Mouse (Mus musculus) neutrophil, adult 65 days (primary cell): ENCODE data around the gene Dazl. TPM values are rescaled to one million over a fixed set of nuclear protein-coding genes. Genes with fewer than 3 reads are reported as not detected.

Source experiments
- total RNA-seq: library from RNA; stranded (reverse); gene quantifications from 2 replicates; pipeline ENCODE4 v1.2.4, GENCODE M21; 2023

Dazl gene
- total RNA-seq, result not detected in 2 replicates

GRCm38 (mm10) chr17:50293241-50293731, at the start of gene Dazl:
Gene Dazl (minus strand): TSS chr17:50293636.

Other genes with a start within 250 kb of the Dazl start
- 14.3 and 15.9 TPM in 2 replicates for gene Rftn1, start 103.0 kb downstream of the Dazl start, total RNA-seq
- 98.6 and 122 TPM in 2 replicates for gene Plcl2, start 215.8 kb upstream of the Dazl start, total RNA-seq